Mouse (Mus musculus): Measurements from ENCODE around the gene Gm10392. TPM values are rescaled to one million over a fixed set of nuclear protein-coding genes. Genes with fewer than 3 reads are reported as not detected.

The Gm10392 gene
- total and polyA plus RNA-seq, 3 experiments: 0.10 to 0.27 TPM; not detected in 1

DNA sequence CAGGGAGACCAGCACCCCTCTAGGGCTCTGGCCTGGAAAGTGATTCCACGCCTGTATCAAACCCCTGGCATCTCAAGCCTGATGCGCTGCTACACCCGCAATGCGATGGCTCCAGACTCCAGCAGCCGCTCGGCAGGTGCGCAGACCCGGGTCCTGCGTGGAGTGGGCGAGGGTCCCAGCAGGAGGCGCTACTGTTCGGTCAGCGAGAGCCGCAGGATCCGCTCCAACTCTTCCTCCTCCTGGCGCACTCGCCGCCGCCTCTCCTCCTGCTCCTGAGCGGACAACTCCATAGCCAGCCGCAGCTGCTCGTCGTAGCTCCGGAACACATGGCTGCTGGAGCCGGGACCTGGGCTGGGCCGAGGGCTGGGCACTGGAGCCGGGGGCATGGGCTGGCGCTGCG, 47.6 kb downstream of the Gm10392 start:
- Histone ChIP-seq H3K4me3 (ENCODE audit: control insufficient read depth in 1 of 2, insufficient read depth in 1 of 2, low read depth in 2 of 2, low read length in 2 of 2) (no peak overlapping the region), H3K27me3 (ENCODE audit: control insufficient read depth in 1 of 2, insufficient read depth in 2 of 2, low read length in 2 of 2) (no peaks in the 10 kb centered on the region), H3K79me2 (ENCODE audit: control insufficient read depth, insufficient read depth, low read length, poor library complexity) (no peaks in the 10 kb centered on the region), H3K4me1 (ENCODE audit: control insufficient read depth in 1 of 2, insufficient read depth in 2 of 2, low read length in 2 of 2) (no peaks in the 10 kb centered on the region), H3K9me3 (replicated peaks; ENCODE audit: insufficient read depth, low read length) (no peaks in the 10 kb centered on the region), H3K27ac (ENCODE audit: control insufficient read depth, low read depth, low read length) (no peak overlapping the region), H3K36me3 (ENCODE audit: control insufficient read depth in 1 of 2, insufficient read depth in 2 of 2, low read length in 2 of 2) (peaks cover 0 to 3% of the 10 kb centered on the region in 2 experiments; a peak in 2 of 4 replicates), H3K9ac (ENCODE audit: control insufficient read depth, low read depth, low read length, poor library complexity, severe bottlenecking) (no peak overlapping the region)
- TF ChIP-seq CTCF (IDR thresholded peaks at IDR 0.05 in 2 of 3, conservative IDR thresholded peaks at IDR 0.05 in 1 of 3; ENCODE audit: control insufficient read depth in 1 of 3, insufficient read depth in 1 of 3, low read depth in 2 of 3, low read length in 3 of 3, poor library complexity in 1 of 3, severe bottlenecking in 1 of 3) (peak; percentile 8 to 59 (median 25); a peak in 4 of 6 replicates), USF1 (IDR thresholded peaks at IDR 0.05; ENCODE audit: low read depth, low read length) (no peak)
- DNase-seq (ENCODE audit: low read depth, low spot score): no peak

DNA sequence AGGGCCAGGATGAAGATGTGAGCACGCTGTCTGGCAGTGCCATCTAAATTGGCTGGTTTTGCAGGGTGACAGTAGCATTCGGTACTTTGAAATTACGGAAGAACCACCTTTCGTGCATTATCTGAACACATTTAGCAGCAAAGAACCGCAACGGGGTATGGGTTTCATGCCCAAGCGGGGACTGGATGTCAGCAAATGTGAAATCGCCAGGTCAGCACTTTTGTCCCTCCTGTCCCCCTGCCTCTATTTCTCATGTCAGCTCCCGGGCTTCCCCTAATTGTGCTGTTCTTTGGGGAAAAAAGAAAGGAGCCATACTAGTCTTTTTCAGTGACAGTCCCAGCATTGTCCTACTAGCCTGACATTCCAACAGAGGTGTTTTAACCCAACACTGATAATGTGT, 50.6 kb downstream of the Gm10392 start:
- no peaks in the 10 kb centered on the region; a peak in 1 of 4 replicates for H3K36me3 ChIP-seq (ENCODE audit: control insufficient read depth in 1 of 2, insufficient read depth in 2 of 2, low read length in 2 of 2)
- H3K27ac ChIP-seq (ENCODE audit: control insufficient read depth, low read depth, low read length): no peak overlapping the region
- H3K27me3 ChIP-seq (ENCODE audit: control insufficient read depth in 1 of 2, insufficient read depth in 2 of 2, low read length in 2 of 2): no peaks in the 10 kb centered on the region
- no peaks in the 10 kb centered on the region for H3K79me2 ChIP-seq (ENCODE audit: control insufficient read depth, insufficient read depth, low read length, poor library complexity)
- H3K9ac ChIP-seq (ENCODE audit: control insufficient read depth, low read depth, low read length, poor library complexity, severe bottlenecking): no peak overlapping the region
- TF ChIP-seq GATA1 (IDR thresholded peaks at IDR 0.05; ENCODE audit: low read depth, low read length) (no peak), MAFK (IDR thresholded peaks at IDR 0.05; ENCODE audit: borderline replicate concordance, low read depth, low read length) (peak; percentile 87), E2F4 (IDR thresholded peaks at IDR 0.05; ENCODE audit: borderline replicate concordance, low read depth, low read length) (no peak), SMC3 (IDR thresholded peaks at IDR 0.05; ENCODE audit: low read depth, low read length) (no peak), RCOR1 (IDR thresholded peaks at IDR 0.05; ENCODE audit: low read depth, low read length) (no peak), EP300 (IDR thresholded peaks at IDR 0.05; ENCODE audit: low read depth in 1 of 2, low read length in 2 of 2) (no peak), USF1 (IDR thresholded peaks at IDR 0.05; ENCODE audit: low read depth, low read length) (no peak), GABPA (IDR thresholded peaks at IDR 0.05; ENCODE audit: low read depth, low read length) (no peak)
- no peaks in the 10 kb centered on the region for H3K9me3 ChIP-seq (replicated peaks; ENCODE audit: insufficient read depth, low read length)
- no peak overlapping the region for H3K4me3 ChIP-seq (ENCODE audit: control insufficient read depth in 1 of 2, insufficient read depth in 1 of 2, low read depth in 2 of 2, low read length in 2 of 2)
- H3K4me1 ChIP-seq (ENCODE audit: control insufficient read depth in 1 of 2, insufficient read depth in 2 of 2, low read length in 2 of 2): no peaks in the 10 kb centered on the region
- no peak for DNase-seq (ENCODE audit: low read depth, low spot score)

DNA sequence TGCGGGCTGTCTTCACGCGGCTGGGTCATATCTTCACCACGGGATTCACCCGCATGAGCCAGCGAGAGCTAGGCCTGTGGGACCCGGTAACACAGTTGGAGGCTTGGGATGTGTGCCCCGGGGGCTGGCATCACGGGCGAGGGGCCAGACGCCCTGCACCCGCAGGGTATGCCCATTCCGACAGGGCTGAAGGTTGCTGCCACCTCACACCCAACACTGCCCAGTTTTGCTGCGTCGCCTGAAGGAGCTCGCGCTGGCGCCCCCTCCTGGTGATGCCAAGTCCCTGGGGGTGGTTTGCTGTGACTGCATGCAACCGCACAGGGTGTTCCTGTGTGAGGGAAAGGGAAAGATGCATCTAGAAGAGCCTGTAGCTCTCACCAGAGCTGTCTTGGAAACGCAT, 51.2 kb downstream of the Gm10392 start:
- peak; percentile 95 for DNase-seq (ENCODE audit: low read depth, low spot score)
- Histone ChIP-seq H3K9ac (ENCODE audit: control insufficient read depth, low read depth, low read length, poor library complexity, severe bottlenecking) (peak overlapping the region; percentile 66), H3K4me3 (ENCODE audit: control insufficient read depth in 1 of 2, insufficient read depth in 1 of 2, low read depth in 2 of 2, low read length in 2 of 2) (peak overlapping the region; percentile 54 to 65), H3K27ac (ENCODE audit: control insufficient read depth, low read depth, low read length) (no peak overlapping the region), H3K4me1 (ENCODE audit: control insufficient read depth in 1 of 2, insufficient read depth in 2 of 2, low read length in 2 of 2) (no peaks in the 10 kb centered on the region), H3K27me3 (ENCODE audit: control insufficient read depth in 1 of 2, insufficient read depth in 2 of 2, low read length in 2 of 2) (no peaks in the 10 kb centered on the region), H3K79me2 (ENCODE audit: control insufficient read depth, insufficient read depth, low read length, poor library complexity) (no peaks in the 10 kb centered on the region), H3K36me3 (ENCODE audit: control insufficient read depth in 1 of 2, insufficient read depth in 2 of 2, low read length in 2 of 2) (no peaks in the 10 kb centered on the region), H3K9me3 (replicated peaks; ENCODE audit: insufficient read depth, low read length) (no peaks in the 10 kb centered on the region)
- TF ChIP-seq NELFE (IDR thresholded peaks at IDR 0.05; ENCODE audit: low read depth, low read length): peak; percentile 33; the same call in 1 of the 2 replicates
- TF ChIP-seq CTCF (IDR thresholded peaks at IDR 0.05 in 2 of 3, conservative IDR thresholded peaks at IDR 0.05 in 1 of 3; ENCODE audit: control insufficient read depth in 1 of 3, insufficient read depth in 1 of 3, low read depth in 2 of 3, low read length in 3 of 3, poor library complexity in 1 of 3, severe bottlenecking in 1 of 3): peak; percentile 95 to 100 (median 99)
- TF ChIP-seq ZKSCAN1 (IDR thresholded peaks at IDR 0.05; ENCODE audit: low read depth, low read length): no peak
- TF ChIP-seq POLR2AphosphoS2 (IDR thresholded peaks at IDR 0.05; ENCODE audit: low read length): no peak
- TF ChIP-seq TAL1 (IDR thresholded peaks at IDR 0.05; ENCODE audit: low read length): no peak
- no peak; the same call in 1 of the 2 replicates for TF ChIP-seq ZNF384 (IDR thresholded peaks at IDR 0.05; ENCODE audit: low read depth, low read length)
- TF ChIP-seq MYC (IDR thresholded peaks at IDR 0.05; ENCODE audit: low read depth, low read length): peak; percentile 78; the same call in 1 of the 2 replicates
- TF ChIP-seq POLR2AphosphoS5 (IDR thresholded peaks at IDR 0.05; ENCODE audit: borderline replicate concordance, low read depth, low read length): no peak
- TF ChIP-seq MEF2A (IDR thresholded peaks at IDR 0.05; ENCODE audit: extremely low read depth, insufficient replicate concordance, low read depth, low read length, poor library complexity, severe bottlenecking): no peak
- no peak for TF ChIP-seq GATA1 (IDR thresholded peaks at IDR 0.05; ENCODE audit: low read depth, low read length)
- TF ChIP-seq SIN3A (IDR thresholded peaks at IDR 0.05; ENCODE audit: low read length): peak; percentile 84
- peak; percentile 64 for TF ChIP-seq MXI1 (IDR thresholded peaks at IDR 0.05; ENCODE audit: low read depth, low read length)
- TF ChIP-seq MAX (IDR thresholded peaks at IDR 0.05; ENCODE audit: low read length): peak; percentile 51; the same call in 1 of the 2 replicates
- TF ChIP-seq ETS1 (IDR thresholded peaks at IDR 0.05; ENCODE audit: low read depth, low read length): no peak
- TF ChIP-seq USF1 (IDR thresholded peaks at IDR 0.05; ENCODE audit: low read depth, low read length): no peak
- TF ChIP-seq EP300 (IDR thresholded peaks at IDR 0.05; ENCODE audit: low read depth in 1 of 2, low read length in 2 of 2): no peak; a peak in 1 of 4 replicates
- no peak for TF ChIP-seq CHD2 (IDR thresholded peaks at IDR 0.05; ENCODE audit: low read length)
- TF ChIP-seq MYB (IDR thresholded peaks at IDR 0.05; ENCODE audit: low read depth, low read length): no peak
- no peak for TF ChIP-seq CHD1 (IDR thresholded peaks at IDR 0.05; ENCODE audit: low read depth, low read length)
- peak in 1 of 2 experiments; percentile 39; a peak in 1 of 4 replicates for TF ChIP-seq POLR2A (IDR thresholded peaks at IDR 0.05; ENCODE audit: control insufficient read depth in 1 of 2, insufficient read depth in 1 of 2, low read depth in 1 of 2, low read length in 2 of 2, poor library complexity in 1 of 2)
- TF ChIP-seq ELF1 (IDR thresholded peaks at IDR 0.05; ENCODE audit: low read depth, low read length): peak; percentile 44; the same call in 1 of the 2 replicates
